Mouse (Mus musculus) v-Abl transformed pro-B cells (cell line): Measurements from ENCODE around the gene Tmem230.

Experiments
- in situ Hi-C, 2 experiments: fragments of 400-800 bp; cut with MboI; formaldehyde crosslinking; loops; one replicate each; pipeline ENCODE4 v1.15.1; 2025; ENCODE audit not compliant: unreplicated experiment in 2 of 2

The Tmem230 gene

GRCm38 (mm10) chr2:132235975-132236374, 11.6 kb downstream of the Tmem230 start:
- in situ Hi-C loops = loop anchor here in 1 of 2 experiments (5.0 kb wide), 1 partner anchor 99 kb away; no protein-coding TSS in a partner anchor

- in situ Hi-C loops = loop anchor here in 1 of 2 experiments (5.0 kb wide), 1 partner anchor 98 kb away; no protein-coding TSS in a partner anchor
Measured at GRCm38 (mm10) chr2:132235291-132235690, 12.3 kb downstream of the Tmem230 start.

DNA sequence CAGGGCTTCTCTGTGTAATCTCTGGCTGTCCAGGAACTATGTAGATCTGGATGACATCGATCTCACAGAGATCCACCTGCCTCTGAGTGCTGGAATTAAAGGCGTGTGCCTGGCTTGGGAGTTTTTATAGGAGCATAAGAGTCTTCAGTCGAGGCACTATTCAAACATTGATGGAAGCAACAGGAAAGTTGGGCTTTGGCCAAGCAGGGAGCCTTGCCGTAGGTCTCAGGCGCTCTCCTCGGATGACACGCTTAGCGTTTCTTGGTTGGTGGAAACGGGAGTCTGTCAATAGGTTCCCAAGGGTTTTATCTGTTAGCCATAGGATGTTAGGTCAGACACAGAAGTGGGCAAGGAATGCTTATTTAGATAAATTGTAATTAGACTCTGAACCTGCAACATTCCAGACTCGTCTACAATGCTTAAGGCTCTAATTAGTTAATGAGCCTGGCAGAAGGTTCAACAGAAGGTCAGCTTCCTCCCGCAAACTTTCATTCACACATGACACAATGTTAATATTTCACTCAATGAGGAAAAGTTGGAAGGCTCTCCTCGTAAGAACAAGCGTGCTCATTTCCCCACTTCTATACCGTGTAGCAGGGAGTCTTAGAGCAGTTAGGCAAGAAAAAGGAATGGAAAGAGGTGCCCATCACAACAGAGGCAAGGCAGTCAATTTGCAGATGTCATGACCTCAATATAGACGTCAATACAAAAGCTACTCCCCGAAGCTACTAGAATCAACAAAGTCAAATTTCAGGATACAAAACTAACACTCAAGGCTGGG, 13.4 kb downstream of the Tmem230 start:
- in situ Hi-C loops = loop anchor here in 1 of 2 experiments (5.0 kb wide), 1 partner anchor 102 kb away; no protein-coding TSS in a partner anchor

GRCm38 (mm10) chr2:132232413-132232945, 15.1 kb downstream of the Tmem230 start:
- in situ Hi-C loops = loop anchor here in 1 of 2 experiments (5.0 kb wide), 1 partner anchor 100 kb away; no protein-coding TSS in a partner anchor

DNA sequence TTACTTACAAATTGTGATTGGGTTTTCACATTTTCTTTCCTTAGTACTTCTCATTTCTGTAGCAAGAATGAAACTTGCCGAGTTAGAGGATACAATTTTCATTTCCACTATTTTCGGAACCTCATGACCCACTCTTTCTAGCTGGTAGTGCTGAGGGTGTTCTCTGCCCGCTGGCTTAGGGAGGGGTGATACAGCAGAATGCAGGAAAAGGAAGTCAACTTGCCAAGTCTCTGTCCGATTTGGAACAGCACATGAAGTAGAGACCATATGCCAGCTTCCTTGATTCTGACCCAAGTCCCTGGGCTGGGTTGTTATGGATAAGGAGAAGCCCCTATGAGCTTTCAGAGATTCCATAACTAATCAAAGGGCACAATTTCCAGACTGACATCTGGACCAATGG, 23.2 kb downstream of the Tmem230 start:
- in situ Hi-C loops = loop anchor here in 1 of 2 experiments (10.0 kb wide), 1 partner anchor 410 kb away; no protein-coding TSS in a partner anchor

GRCm38 (mm10) chr2:132221611-132222073, 26.0 kb downstream of the Tmem230 start:
- in situ Hi-C loops = loop anchor here in 1 of 2 experiments (10.0 kb wide), 1 partner anchor 407 kb away; no protein-coding TSS in a partner anchor

- in situ Hi-C loops = no loop called here
Measured at GRCm38 (mm10) chr2:132211995-132212656, 35.5 kb downstream of the Tmem230 start.

- in situ Hi-C loops = no loop called here
Measured at GRCm38 (mm10) chr2:132210806-132211312, 36.7 kb downstream of the Tmem230 start.

DNA sequence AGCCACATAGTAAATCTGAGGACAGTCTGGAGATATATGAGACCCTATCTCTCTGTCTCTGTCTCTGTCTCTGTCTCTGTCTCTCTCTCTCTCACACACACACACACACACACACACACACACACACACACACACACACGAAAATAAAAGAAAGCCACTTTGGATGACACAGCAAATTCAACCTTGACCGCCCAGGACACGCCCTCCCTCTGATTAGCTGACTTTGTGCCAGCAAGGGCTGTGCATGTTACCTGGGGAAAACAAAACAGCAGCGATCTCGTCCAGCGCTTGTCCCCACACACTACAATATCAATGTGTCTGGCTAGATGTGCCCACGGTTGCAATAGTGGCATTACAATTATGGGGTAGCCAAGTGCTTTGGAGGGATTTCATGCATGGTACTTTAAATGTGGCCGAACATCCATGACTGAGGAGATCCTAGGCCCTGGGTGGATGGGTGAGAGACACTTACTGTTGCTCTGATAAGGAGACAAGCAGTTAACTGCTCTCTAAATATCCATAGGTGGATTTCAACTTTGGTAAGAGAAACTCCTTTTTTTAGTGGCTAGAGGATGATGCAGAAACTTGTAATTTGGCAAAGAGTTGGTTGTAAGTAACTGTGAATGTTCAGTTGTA, 39.2 kb downstream of the Tmem230 start:
- in situ Hi-C loops = no loop called here

- in situ Hi-C loops = no loop called here
Measured at GRCm38 (mm10) chr2:132206316-132206881, 41.2 kb downstream of the Tmem230 start.

DNA sequence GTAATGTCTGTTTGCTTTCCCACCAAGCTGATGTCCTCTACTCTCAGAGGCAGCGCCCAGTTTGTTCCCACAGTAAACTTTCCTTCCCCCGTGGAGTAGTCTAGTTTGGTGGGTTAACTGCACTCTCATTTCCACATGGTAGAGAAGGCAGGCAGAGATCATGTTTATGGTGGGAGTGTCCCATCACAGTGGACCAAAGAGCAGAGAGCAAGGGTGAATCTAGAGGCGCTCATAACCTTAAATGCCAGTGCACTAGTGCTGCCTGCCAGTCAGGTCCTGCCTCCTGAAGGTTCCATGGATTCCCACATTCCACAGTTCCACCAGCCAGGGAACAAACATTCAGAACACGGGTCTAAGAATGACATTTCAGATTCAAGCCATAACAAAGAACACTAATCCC, 42.1 kb downstream of the Tmem230 start:
- in situ Hi-C loops = no loop called here

DNA sequence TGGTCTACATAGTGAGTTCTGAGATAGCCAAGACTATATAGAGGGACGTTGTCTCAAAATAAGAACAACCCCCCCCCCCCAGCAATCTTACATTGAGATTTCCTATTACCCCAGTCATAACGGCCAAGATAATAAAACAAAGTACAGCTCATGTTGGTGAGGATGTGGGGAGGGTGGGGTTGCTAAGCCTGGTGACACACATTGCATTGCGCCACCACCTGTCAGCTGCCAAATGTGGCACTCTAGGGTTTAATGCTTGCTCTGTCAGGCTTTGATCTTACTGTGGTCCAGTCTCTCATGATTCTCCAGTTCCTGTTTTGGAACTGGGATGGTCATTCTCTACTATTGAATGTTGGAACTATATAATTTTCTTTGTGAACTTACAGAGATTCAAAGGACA, 43.8 kb downstream of the Tmem230 start:
- in situ Hi-C loops = no loop called here

- in situ Hi-C loops = no loop called here
Measured at GRCm38 (mm10) chr2:132203186-132203585, 44.4 kb downstream of the Tmem230 start.

- in situ Hi-C loops = loop anchor here in 1 of 2 experiments (5.0 kb wide), 1 partner anchor 41 kb away; no protein-coding TSS in a partner anchor
Measured at GRCm38 (mm10) chr2:132198017-132198933, 49.3 kb downstream of the Tmem230 start.

GRCm38 (mm10) chr2:132195602-132196001, 52.0 kb downstream of the Tmem230 start:
- in situ Hi-C loops = loop anchor here in 1 of 2 experiments (5.0 kb wide), 1 partner anchor 38 kb away; no protein-coding TSS in a partner anchor

DNA sequence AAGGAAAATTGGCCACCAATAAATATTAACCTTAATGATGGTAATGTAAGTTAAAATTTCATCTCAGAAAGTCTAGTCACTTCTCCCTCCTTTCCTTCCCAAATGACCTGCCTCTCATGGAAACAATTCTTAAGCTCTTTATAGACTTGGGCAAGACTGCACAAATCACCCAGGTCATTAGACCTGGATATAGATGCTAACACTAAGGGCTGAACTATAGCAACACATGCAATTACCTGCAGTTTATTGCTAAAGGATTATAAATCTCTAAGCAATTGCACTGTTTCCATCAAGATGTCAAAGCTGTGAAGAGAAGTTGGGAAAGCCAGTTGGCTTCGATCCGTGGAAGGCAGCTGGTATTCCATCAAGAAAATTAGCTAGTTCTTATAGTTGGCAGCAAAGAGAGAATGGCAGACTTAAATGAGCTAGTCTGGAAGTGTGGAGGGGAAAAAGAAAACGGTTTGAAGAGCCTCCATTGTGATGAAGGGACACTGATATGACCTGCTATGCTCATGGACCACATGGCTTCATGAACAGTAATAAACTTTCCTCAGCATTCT, 56.9 kb downstream of the Tmem230 start:
- in situ Hi-C loops = no loop called here
